In genomic region chr17:27765066-27765465, GRCm38 (mm10) we compare ENCODE assay signal across 19 mouse cellular contexts. TPM values are rescaled to one million over a fixed set of nuclear protein-coding genes. Genes with fewer than 3 reads are reported as not detected.
"Had no signal": no experiment of that assay in that cellular context is flagged by ENCODE, and none has a peak within 500 bp of the region (broad histone marks: within the 10 kb centered on the region; RNA-seq: fewer than 3 reads in every experiment).

No protein-coding gene starts in this region.

- H3K4me3 ChIP-seq: midbrain, embryonic 13.5 days; midbrain, embryonic 15.5 days; neural tube, embryonic 12.5 days had no signal

- H3K9me3 ChIP-seq: midbrain, embryonic 15.5 days had no signal

- DNase-seq: lung, adult 18-20 months; lung, embryonic 14.5 days; lung, postnatal 10 days; lung, postnatal 4 days; retina, postnatal 1 day; right cerebral cortex, adult 18-20 months; right cerebral cortex, postnatal 25 days; right cerebral cortex, postnatal 4 days; spleen, adult 18-20 months; thymus, adult 18-20 months; thymus, postnatal 14 days; thymus, postnatal 36 days had no signal

- ATAC-seq: midbrain, embryonic 13.5 days; midbrain, embryonic 15.5 days had no signal

- H3K27ac ChIP-seq: midbrain, embryonic 13.5 days; midbrain, embryonic 15.5 days; neural tube, embryonic 12.5 days had no signal

- H3K4me2 ChIP-seq: lung, embryonic 14.5 days; midbrain, embryonic 11.5 days; midbrain, embryonic 13.5 days; midbrain, embryonic 15.5 days; neural tube, embryonic 12.5 days had no signal

- H3K9ac ChIP-seq: lung, embryonic 14.5 days; midbrain, embryonic 13.5 days; midbrain, embryonic 15.5 days; neural tube, embryonic 12.5 days had no signal

- H3K27me3 ChIP-seq: midbrain, embryonic 13.5 days; midbrain, embryonic 15.5 days; neural tube, embryonic 12.5 days had no signal

RNA-seq across cellular contexts. Expression of gene Spdef, which starts 36.3 kb away (rescaled TPM):
- total RNA-seq: megakaryocyte progenitor cell, adult 5-6 weeks; monocyte, adult 5-6 weeks; neutrophil, adult 5-6 weeks had no signal
